Mouse (Mus musculus) retina, adult 2 months (tissue): ENCODE results near the gene Baz2b.
"Not testable (repeated sequence)": the region's sequence is repeated elsewhere in the genome, so short reads cannot be mapped to it uniquely, and the experiment has no call there.

Source experiments
- DNase-seq: peaks from one replicate; pipeline ENCODE4 v3.0.0-alpha.2; 2012; ENCODE audit warnings: low read depth, low spot score

The Baz2b gene

DNA sequence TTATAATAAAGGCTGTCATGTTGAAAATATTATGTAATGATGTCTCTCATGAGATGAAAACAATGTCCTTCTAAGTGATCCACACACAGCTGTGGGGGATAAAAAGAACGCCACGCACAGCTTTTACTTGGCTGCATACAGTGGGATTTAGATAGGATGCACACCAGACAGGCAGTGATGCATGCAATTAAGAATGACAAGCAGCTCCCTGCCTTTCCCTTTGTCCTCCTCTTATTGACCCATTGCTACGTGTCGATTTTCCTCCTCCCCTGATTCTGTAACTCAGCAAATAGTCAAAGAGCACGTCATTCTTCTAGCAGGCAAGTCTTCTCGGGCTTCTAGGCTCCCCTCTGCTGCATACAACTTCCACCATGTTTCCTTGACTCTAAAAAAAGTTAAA lies 119.4 kb downstream of the Baz2b start:
- DNase-seq = no peak

- no peak for DNase-seq
Measured at GRCm38 (mm10) chr2:60089528-60090247, 120.0 kb downstream of the Baz2b start.

DNA sequence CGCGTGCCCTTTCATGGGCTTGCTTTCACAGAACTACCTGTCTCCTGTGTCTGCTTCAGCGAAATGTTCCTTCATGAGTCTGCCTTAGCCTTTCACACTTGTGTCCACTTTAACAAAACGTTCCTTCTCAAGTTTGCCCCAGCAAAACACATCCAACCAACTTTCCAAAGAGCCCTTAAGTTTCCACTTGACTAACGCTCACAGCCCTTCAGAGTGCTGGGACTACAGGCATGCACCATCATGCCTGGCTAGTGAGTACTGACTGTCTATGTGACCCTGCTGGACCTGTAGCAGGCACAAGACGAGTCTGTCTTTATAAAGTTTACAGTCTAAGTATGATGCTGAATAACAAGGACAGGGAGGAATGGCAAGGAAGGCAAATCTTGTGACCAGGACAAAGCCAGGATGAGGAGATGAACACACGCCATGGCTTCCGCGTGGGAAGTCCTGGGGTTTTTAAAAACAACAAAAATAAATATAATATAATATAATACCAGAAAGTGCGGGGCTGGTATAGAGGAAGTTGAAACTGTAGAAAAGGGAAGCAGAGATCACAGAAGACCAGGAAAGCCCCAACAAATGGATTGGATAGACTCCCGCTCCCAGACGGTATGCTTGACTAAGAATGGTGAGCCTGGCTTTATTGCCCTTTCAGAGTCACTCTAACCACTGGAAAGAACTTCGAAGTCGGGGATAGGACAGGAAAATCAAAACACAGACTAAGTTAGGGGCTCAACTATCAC lies 120.7 kb downstream of the Baz2b start:
- no peak for DNase-seq

DNA sequence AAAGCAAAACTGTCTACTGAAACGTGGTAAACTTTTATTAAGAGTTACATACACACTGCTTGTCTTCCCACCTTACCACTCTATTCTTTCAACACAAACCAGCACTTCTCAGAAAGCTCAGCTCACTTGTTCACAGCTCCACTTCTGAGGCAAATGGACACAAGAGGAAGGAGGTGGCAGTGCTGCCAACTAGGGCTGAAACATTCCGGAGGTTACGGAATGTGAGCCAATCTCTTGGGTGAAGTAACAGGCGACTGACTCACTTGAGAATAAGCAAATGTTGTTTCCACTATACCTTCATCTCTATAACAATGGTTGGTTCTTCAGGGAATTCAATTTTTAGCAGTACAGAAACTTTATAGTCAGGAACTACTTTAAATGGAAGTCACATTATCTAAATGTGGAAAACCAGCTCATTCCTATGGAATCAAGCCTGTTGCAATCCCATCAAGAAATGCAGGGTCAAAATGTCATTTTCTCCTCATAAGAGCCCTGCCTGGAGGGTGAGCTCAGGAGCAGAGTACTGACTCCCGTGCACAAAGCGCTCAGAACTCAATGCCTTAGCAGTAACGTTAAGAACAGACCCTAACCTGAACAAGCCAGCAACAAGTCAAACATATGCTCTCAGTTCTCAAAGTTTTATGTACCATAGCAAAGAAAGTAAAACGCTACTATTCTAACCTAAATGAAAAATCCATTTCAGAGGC lies 123.3 kb downstream of the Baz2b start:
- no peak for DNase-seq

DNA sequence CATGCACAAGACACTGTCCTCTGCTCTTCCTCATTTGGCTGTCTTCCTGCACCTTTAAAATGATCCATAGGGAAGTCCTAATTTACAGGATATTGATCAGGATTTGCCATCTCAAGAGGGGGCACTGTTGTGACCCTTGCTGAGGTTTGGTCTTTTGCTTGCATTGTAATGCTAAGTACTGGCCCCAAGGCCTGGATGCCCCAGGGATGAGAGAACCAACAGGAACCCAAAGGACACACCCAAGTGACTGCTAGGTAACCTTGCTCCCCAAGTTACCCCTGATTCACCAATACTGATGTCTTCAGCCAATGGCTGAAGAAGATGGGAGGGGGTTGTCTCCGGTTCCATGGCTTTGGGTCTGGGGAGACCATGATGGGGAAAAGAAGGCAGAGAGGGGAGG lies 124.8 kb downstream of the Baz2b start:
- no peak for DNase-seq

DNA sequence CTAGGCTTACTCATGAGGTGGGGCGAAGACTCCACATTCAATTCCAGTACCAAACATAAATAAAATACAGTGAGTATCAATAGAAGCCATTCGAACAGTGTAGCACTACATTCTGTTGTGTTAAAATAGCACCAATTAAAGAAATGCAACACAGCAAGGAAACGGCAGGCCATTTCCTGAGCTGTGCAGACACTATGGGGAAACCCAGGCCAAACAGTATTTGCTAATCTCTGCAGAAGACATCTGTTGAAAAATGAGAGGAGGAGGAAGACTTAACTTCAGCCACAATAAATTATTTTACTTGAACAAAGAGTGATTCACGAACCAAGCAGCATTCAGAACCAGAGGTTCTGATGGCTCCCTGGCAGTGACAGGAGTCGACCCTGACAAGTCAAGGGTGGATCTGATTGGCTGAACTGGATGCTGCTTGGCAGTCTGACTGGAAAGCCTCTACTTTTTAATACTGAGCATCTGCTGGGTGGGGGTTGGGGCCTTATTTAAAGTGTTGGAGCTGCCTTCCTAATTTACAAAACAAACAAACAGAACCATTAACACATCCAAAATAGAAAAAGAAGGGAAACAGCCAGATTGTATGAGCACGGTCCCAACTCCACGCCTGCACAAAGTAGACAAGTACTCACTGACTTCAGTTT lies 126.5 kb downstream of the Baz2b start:
- no peak for DNase-seq

DNA sequence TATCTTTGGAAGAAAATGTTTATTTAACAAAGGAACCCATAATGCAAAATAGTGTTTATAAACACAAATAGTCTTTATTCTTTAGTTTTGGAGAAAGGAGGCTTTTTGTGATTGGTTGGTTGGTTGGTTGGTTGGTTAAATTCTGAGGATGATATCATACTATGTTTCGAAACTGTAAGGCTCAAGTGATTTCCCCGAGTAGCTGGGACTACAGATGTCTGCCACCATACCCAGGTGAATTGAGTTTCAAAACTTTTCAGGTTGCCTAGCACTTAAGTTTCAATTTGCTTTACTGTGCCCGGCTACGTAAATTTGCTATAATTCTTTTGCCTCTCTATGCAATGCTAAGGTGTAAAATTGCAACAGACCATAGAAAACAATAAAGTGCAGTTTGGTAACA lies 127.4 kb downstream of the Baz2b start:
- no peak for DNase-seq

- DNase-seq = no peak
Measured at GRCm38 (mm10) chr2:60080831-60081230, 128.8 kb downstream of the Baz2b start.

DNA sequence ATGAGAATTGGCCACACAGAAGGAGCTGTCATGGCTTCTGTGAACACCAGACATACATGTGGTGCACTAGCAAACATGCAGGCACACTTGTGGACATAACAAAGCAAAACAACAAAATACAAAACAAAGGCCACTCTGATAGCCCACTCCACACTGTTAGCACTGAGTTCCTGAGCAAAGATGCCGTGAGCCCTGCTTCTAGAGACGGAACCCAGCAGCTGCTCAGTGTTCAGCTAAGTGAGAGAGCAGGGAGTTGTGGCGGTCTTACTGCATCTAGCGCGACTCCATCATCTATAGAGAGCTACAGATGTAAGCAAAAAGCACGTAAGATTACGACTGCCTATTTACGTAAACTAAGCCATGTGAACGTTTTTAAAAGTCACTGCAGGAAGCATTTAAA lies 132.0 kb downstream of the Baz2b start:
- no peak for DNase-seq

DNA sequence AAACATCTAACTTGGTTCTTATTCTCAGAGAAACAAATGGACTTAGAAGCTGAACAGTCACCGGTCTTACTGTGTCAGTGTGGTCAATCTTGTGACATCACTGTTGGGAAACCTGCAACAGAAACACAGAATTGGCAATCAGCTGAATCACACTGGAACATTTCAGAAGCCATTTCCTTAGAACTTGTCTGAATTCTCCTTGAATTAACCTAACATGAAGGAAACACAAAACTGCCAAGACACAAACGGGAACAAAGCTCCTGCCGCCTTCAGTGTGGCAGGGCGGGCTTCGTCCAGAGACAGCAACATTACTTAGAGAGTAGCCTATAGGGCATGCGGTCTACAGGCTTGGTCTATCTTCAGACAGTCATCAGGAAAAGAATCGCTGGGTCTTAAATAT lies 132.8 kb downstream of the Baz2b start:
- no peak for DNase-seq

DNA sequence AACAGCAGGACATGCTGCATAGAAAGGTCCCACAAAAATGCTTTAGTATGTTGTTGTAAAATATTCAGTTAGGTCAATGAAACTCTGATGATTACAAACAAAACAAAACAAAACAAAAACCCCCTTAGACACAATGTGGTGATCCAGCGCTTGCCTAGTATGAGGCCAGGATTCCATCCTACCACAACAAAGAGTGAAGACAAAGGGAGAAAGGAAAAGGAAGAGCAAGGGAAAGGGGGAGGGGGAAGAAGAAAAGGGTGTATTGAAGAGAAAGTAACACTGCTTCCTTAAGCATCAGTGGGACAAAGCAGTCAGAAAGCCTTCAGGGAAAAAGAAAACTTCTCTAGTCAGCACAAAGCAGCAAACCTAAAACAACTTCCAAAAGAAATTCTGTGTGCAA lies 133.6 kb downstream of the Baz2b start:
- no peak for DNase-seq

DNA sequence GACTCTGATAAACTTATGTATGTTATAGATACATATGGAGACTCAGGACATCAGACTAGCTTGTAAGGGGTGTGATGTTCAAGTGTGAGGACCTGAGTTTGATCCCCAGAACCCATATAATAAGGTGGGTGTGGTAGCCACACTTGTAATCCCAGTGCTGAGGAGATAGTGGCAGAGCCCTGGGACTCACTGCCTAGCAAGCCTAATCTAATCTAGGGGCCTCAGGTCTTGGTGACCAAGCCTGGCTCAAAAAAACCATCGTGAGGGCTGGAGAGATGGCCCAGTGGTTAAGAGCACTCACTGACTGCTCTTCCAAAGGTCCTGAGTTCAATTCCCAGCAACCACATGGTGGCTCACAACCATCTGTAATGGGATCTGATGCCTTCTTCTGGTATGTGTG lies 135.8 kb downstream of the Baz2b start:
- not testable (repeated sequence) for DNase-seq

DNA sequence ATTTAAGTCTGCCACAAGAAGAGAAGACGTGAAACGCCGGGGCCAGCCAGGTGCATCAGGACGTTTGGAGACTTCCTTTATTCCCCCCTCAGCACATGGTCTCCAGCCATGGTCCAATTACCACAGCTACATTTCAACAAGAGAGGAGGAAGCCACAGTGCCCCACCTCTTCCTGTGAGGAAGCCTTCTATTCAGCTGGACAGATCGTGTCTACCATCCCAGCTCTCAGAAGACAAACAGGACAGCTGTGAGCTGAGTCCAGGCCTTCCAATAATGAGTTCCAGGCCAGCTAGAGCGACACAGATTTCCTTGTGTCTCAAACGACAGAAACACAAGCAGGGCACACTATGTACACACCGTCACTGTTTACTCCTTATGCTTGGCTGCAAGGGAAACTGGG lies 137.8 kb downstream of the Baz2b start:
- DNase-seq = no peak

DNA sequence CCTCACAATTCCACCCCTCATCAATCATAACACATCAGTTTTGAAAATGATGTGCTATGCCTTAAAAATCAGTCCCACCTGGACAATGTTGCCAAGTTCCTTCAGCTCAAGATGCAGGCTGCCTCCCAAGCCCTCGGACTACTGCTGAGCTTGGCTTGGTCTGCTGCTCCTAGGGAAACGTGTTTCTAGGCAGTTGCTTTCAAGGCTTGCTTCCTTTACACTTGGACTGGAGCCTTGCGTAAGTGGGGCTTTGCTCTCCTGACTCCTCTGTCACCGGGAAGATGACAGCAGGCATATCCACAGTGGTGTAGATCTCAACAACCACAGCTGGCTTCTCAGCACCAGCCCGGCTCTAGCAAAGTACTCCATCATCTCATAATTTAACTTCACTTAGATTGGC lies 138.7 kb downstream of the Baz2b start:
- no peak for DNase-seq

- DNase-seq = no peak
Measured at GRCm38 (mm10) chr2:60068468-60068867, 141.2 kb downstream of the Baz2b start.

DNA sequence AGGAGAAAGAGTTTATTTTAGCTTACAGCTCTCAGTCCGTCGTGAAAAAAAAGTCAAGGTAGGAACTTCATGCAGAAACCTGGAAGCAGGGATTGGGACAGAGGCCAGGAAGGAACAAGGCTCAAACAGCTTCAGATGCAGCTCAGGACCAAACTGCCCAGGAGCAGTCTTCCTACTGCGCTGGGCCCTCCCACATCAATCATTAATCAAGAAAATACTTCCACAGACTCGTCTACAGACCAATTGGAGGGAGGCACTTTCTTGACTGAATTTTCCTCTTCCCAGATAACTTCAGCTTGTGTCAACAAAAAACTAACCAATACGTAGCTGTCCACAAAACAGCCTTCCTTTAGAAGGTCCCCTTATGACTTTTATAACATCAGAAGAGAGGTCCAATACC lies 144.2 kb downstream of the Baz2b start:
- DNase-seq = no peak

DNA sequence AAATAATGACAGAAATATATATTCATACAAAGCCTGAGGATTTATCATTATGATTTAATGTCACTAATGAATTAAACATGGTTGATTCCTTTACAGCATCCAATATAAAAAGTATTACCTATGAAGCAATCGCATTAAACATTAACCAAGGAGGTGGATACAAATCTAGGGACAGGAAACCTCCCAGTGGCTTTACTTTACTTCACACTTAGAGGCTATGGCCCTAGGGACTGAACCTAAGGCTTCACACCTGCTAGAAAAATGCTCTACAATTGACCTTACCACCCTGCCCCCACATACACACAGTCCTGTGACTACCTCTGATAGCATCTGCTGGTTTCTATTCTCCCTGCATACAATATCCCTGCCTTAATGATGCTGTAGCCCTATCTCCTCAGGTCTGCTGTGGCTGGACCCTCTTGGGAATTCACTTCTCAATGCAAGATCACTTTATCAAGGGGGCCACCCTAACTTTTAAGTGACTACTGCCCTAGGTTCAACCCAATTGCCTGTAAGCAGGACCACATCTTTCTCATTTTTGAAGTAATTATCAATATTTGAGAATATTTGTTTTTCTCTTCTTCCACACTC lies 149.4 kb downstream of the Baz2b start:
- DNase-seq = no peak

DNA sequence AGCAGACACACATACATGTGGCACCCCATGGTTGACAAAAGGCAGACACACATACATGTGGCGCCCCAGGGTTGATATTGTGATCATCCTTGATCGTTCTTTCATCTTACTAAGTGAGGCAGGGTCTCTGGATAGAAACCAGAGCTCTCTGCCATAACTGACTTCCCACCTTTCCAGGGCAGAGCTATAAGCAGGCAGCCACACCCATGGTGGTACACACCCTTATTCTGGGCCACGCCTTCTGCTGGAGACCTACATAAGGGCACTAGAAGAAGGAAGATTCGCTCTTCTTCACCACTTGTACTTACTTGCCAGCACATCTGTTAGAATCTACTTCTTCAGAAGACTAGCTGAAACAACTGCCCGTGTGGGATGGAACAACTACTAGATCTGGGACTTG lies 150.3 kb downstream of the Baz2b start:
- DNase-seq = no peak

GRCm38 (mm10) chr2:60056043-60056442 lies 153.6 kb downstream of the Baz2b start:
- no peak for DNase-seq

DNA sequence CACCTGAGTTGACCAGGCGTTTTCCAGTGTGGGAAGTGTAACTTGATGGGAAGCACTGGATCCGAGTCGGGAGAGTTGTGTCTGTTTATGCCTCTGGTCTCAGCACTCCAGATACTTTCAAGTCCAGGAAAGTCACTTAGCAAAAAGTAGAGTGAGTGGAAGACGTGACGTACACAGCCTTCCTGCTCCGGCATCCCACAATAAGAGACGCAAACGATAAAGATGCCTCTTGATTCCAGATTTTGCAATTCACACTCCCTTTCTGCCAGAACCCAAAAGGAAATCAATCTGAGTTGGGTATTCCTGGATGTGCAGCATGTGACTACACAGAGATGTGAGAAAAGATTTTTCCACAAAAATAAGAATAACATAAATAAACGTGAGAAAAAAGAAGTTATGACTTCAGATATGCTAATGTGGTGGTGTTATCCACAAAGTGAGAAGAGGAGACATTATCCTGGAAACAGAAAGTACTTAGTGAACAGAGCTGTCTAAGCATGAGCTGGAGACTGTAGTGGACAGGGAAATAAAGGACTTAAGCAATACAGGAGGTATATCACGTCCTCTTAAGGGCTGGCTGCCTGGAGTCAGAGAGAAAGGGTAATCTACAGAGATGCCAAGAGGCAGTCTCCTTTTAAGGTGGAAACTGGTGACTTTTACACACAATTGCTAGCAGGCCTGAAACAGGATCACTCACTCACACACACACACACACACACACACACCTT lies 154.7 kb downstream of the Baz2b start:
- DNase-seq = no peak
